Mouse (Mus musculus) ovary, postnatal 36 days (tissue): ENCODE measurements around the gene Tac4.

Source experiments
- DNase-seq: peaks from one replicate; pipeline ENCODE4 v3.0.0; 2022; ENCODE audit warnings: low spot score, mixed read lengths

Gene Tac4

GRCm38 (mm10) chr11:95263816-95264454, 2.6 kb downstream of the Tac4 start:
- no peak for DNase-seq

GRCm38 (mm10) chr11:95264455-95265013, 3.2 kb downstream of the Tac4 start:
- DNase-seq, result no peak

- peak; percentile 37 for DNase-seq
Observed at GRCm38 (mm10) chr11:95266540-95267245, 5.4 kb downstream of the Tac4 start.

- DNase-seq, result no peak
Observed at GRCm38 (mm10) chr11:95273661-95274060, 12.3 kb downstream of the Tac4 start.

- DNase-seq, result no peak
Observed at GRCm38 (mm10) chr11:95274613-95275012, 13.3 kb downstream of the Tac4 start.

- DNase-seq, result no peak
Observed at GRCm38 (mm10) chr11:95276056-95276455, 14.7 kb downstream of the Tac4 start.

GRCm38 (mm10) chr11:95279061-95279659, 17.8 kb downstream of the Tac4 start:
- no peak for DNase-seq

GRCm38 (mm10) chr11:95282331-95282730, 21.0 kb downstream of the Tac4 start:
- no peak for DNase-seq

GRCm38 (mm10) chr11:95291998-95292397, 30.7 kb downstream of the Tac4 start:
- DNase-seq, result no peak

- no peak for DNase-seq
Observed at GRCm38 (mm10) chr11:95293017-95293624, 31.8 kb downstream of the Tac4 start.

GRCm38 (mm10) chr11:95295736-95296135, 34.4 kb downstream of the Tac4 start:
- DNase-seq, result no peak

- DNase-seq, result no peak
Observed at GRCm38 (mm10) chr11:95298146-95298545, 36.8 kb downstream of the Tac4 start.

GRCm38 (mm10) chr11:95299886-95300285, 38.6 kb downstream of the Tac4 start:
- DNase-seq, result no peak

GRCm38 (mm10) chr11:95301772-95302171, 40.4 kb downstream of the Tac4 start:
- no peak for DNase-seq

GRCm38 (mm10) chr11:95305600-95305999, 44.3 kb downstream of the Tac4 start:
- no peak for DNase-seq

GRCm38 (mm10) chr11:95307526-95307925, 46.2 kb downstream of the Tac4 start:
- DNase-seq, result no peak

GRCm38 (mm10) chr11:95309510-95310006, 48.2 kb downstream of the Tac4 start:
- DNase-seq, result peak; percentile 95

GRCm38 (mm10) chr11:95310007-95310647, 48.8 kb downstream of the Tac4 start, which contains the start of gene Kat7:
Gene Kat7, minus strand, starts transcription at chr11:95310246.
- peak; percentile 93 for DNase-seq

GRCm38 (mm10) chr11:95310648-95311424, 49.5 kb downstream of the Tac4 start:
- DNase-seq, result peak; percentile 22

- DNase-seq, result no peak
Observed at GRCm38 (mm10) chr11:95311425-95311807, 50.1 kb downstream of the Tac4 start.
